Mouse (Mus musculus) hindbrain, embryonic 11.5 days (tissue): ENCODE results near the gene H2-Ab1. TPM values are rescaled to one million over a fixed set of nuclear protein-coding genes. Genes with fewer than 3 reads are reported as not detected.

ENCODE experiments used
- polyA plus RNA-seq: library from polyadenylated mRNA; unstranded; fragments of >200 nt; fragmentation: Nextera tagmentation; extraction: Ambion mirVana; gene quantifications from 2 replicates; pipeline ENCODE4 v1.2.1, GENCODE M21; 2014

The H2-Ab1 gene
- polyA plus RNA-seq, 1 experiment from 2014 or later: 2.4 TPM

Other genes starting within 250 kb of the H2-Ab1 start
- 5.9 and 6.3 TPM in 2 replicates for gene Ring1, start 233.0 kb upstream of the H2-Ab1 start, polyA plus RNA-seq
- 50.5 and 54.8 TPM in 2 replicates for gene H2-Ke6, start 229.6 kb upstream of the H2-Ab1 start, polyA plus RNA-seq
- 75.9 and 80.3 TPM in 2 replicates for gene Slc39a7, start 226.0 kb upstream of the H2-Ab1 start, polyA plus RNA-seq
- gene Rxrb, start 225.9 kb upstream of the H2-Ab1 start, polyA plus RNA-seq: 16.3 and 16.8 TPM in 2 replicates
- 0.91 and 1.4 TPM in 2 replicates for gene Col11a2, start 218.3 kb upstream of the H2-Ab1 start, polyA plus RNA-seq
- gene H2-Oa, start 165.3 kb upstream of the H2-Ab1 start, polyA plus RNA-seq: 0.26 and 0.32 TPM in 2 replicates
- gene H2-DMa, start 138.1 kb upstream of the H2-Ab1 start, polyA plus RNA-seq: 8.6 and 13.8 TPM in 2 replicates
- 113 and 159 TPM in 2 replicates for gene Brd2, start 135.1 kb upstream of the H2-Ab1 start, polyA plus RNA-seq
- gene H2-DMb2, start 114.4 kb upstream of the H2-Ab1 start, polyA plus RNA-seq: not detected in 2 replicates
- gene H2-DMb1, start 104.6 kb upstream of the H2-Ab1 start, polyA plus RNA-seq: 0.29 and 0.94 TPM in 2 replicates
- 1.0 and 1.1 TPM in 2 replicates for gene Tap1, start 70.1 kb upstream of the H2-Ab1 start, polyA plus RNA-seq
- 0.42 and 1.1 TPM in 2 replicates for gene Psmb9, start 69.9 kb upstream of the H2-Ab1 start, polyA plus RNA-seq
- gene Psmb8, start 60.0 kb upstream of the H2-Ab1 start, polyA plus RNA-seq: 1.3 and 1.9 TPM in 2 replicates
- 0.19 and 0.50 TPM in 2 replicates for gene Tap2, start 54.2 kb upstream of the H2-Ab1 start, polyA plus RNA-seq
- not detected in 2 replicates for gene H2-Ob, start 18.8 kb upstream of the H2-Ab1 start, polyA plus RNA-seq
- gene H2-Aa, start 30.1 kb downstream of the H2-Ab1 start, polyA plus RNA-seq: not detected in 2 replicates
- gene H2-Eb1, start 48.2 kb downstream of the H2-Ab1 start, polyA plus RNA-seq: 1.3 and 2.5 TPM in 2 replicates
- not detected in 2 replicates for gene H2-Eb2, start 68.0 kb downstream of the H2-Ab1 start, polyA plus RNA-seq
- 0.13 TPM in 1 of 2 replicates, not detected in the other for gene Btnl2, start 97.1 kb downstream of the H2-Ab1 start, polyA plus RNA-seq
- gene Btnl1, start 119.4 kb downstream of the H2-Ab1 start, polyA plus RNA-seq: 0.08 TPM in 1 of 2 replicates, not detected in the other
- gene BC051142, start 141.1 kb downstream of the H2-Ab1 start, polyA plus RNA-seq: 2.7 and 4.1 TPM in 2 replicates
- not detected in 2 replicates for gene Btnl4, start 219.6 kb downstream of the H2-Ab1 start, polyA plus RNA-seq